Mouse (Mus musculus) neural tube, embryonic 11.5 days (tissue): ENCODE results near the gene Npdc1. TPM values are rescaled to one million over a fixed set of nuclear protein-coding genes. Genes with fewer than 3 reads are reported as not detected.

Source experiments
- ATAC-seq: fragments of 200-750 bp; cut with Nextera tagmentation; 2 replicates; pipeline ENCODE4 v1.8.0; 2017; ENCODE audit warnings: moderate number of reproducible peaks, mild to moderate bottlenecking, moderate TSS enrichment, moderate library complexity; ENCODE audit not compliant: insufficient read depth, low FRiP score, low TSS enrichment
- DNase-seq: peaks from one replicate; pipeline ENCODE4 v3.0.0-alpha.2; 2015; ENCODE audit warnings: low spot score
- H3K27ac ChIP-seq: fragments of 300-500 bp; sonication (generic); 2 replicates; pipeline ENCODE4 v1.5.1; 2014; ENCODE audit warnings: low read depth, mild to moderate bottlenecking, low read length
- H3K27me3 ChIP-seq: fragments of 300-500 bp; sonication (generic); 2 replicates; pipeline ENCODE4 v1.6.1; 2014; ENCODE audit warnings: mild to moderate bottlenecking, low read length, mixed read lengths; ENCODE audit not compliant: control insufficient read depth, insufficient read depth
- H3K36me3 ChIP-seq: fragments of 300-500 bp; sonication (generic); 2 replicates; pipeline ENCODE4 v1.6.1; 2014; ENCODE audit warnings: mild to moderate bottlenecking, low read length, moderate library complexity, mixed read lengths; ENCODE audit not compliant: control insufficient read depth, insufficient read depth
- H3K4me1 ChIP-seq: fragments of 300-500 bp; sonication (generic); 2 replicates; pipeline ENCODE4 v1.6.1; 2014; ENCODE audit warnings: low read length, mixed read lengths; ENCODE audit not compliant: control insufficient read depth, insufficient read depth
- H3K4me2 ChIP-seq: fragments of 300-500 bp; sonication (generic); 2 replicates; pipeline ENCODE4 v1.6.1; 2014; ENCODE audit warnings: low read depth, mild to moderate bottlenecking, moderate library complexity
- H3K4me3 ChIP-seq: fragments of 300-500 bp; sonication (generic); 2 replicates; pipeline ENCODE4 v1.5.1; 2014; ENCODE audit warnings: low read depth, low read length
- H3K9ac ChIP-seq: fragments of 300-500 bp; sonication (generic); 2 replicates; pipeline ENCODE4 v1.6.1; 2014; ENCODE audit warnings: mild to moderate bottlenecking, low read length
- H3K9me3 ChIP-seq: fragments of 300-500 bp; sonication (generic); 2 replicates; pipeline ENCODE4 v1.6.1; 2016; ENCODE audit warnings: low read length; ENCODE audit not compliant: control insufficient read depth
- WGBS: fragments of 180-500 bp; shearing (Covaris S2); extraction: QIAGEN DNeasy Blood & Tissue Kit; methylation state at CpG from one replicate; pipeline ENCODE4 v1.1.7; 2014; 5-methylcytosine and 5-hydroxymethylcytosine counted together
- polyA plus RNA-seq: library from polyadenylated mRNA; unstranded; fragments of >200 nt; fragmentation: Nextera tagmentation; extraction: Ambion mirVana; gene quantifications from 2 replicates; pipeline ENCODE4 v1.2.1, GENCODE M21; 2014

The Npdc1 gene
- polyA plus RNA-seq, 1 experiment from 2014 or later: 133 TPM

GRCm38 (mm10) chr2:25384492-25384891 lies 14.7 kb upstream of the Npdc1 start:
- H3K9ac ChIP-seq: no peak overlapping the region
- no peak overlapping the region for H3K4me3 ChIP-seq
- no peaks in the 10 kb centered on the region for H3K36me3 ChIP-seq
- no peak overlapping the region for H3K27ac ChIP-seq
- H3K27me3 ChIP-seq: no peaks in the 10 kb centered on the region
- H3K9me3 ChIP-seq: no peaks in the 10 kb centered on the region
- H3K4me1 ChIP-seq: no peaks in the 10 kb centered on the region
- no peak for DNase-seq
- ATAC-seq: no peak
- WGBS: 76% methylated on average over 5 of the region's 5 CpGs
- no peak overlapping the region for H3K4me2 ChIP-seq

DNA sequence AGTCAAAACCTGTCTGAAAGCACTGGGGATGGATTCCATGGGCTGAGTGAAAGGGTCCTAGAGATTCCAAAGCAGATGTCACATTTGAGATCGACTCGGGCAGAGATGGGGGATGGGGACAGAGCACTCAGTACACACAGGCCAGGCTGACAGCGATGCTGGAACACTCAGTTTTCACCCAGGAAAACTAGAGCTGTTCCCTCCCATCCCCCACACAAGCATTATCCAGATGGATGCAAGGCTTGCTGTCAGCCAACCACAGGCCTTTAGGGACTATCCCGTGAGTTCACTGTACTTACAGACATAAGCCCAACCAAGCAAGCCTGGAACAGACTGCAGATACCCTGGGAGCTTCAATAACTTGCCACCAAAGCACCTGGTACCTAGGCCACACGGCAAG lies 7.9 kb upstream of the Npdc1 start:
- 80% methylated on average over 5 of the region's 5 CpGs for WGBS
- no peak overlapping the region for H3K27ac ChIP-seq
- no peak overlapping the region for H3K4me3 ChIP-seq
- no peak overlapping the region for H3K4me2 ChIP-seq
- H3K9me3 ChIP-seq: no peaks in the 10 kb centered on the region
- peaks cover 16% of the 10 kb centered on the region for H3K27me3 ChIP-seq
- H3K9ac ChIP-seq: no peak overlapping the region
- no peak for DNase-seq
- no peak for ATAC-seq
- H3K36me3 ChIP-seq: no peaks in the 10 kb centered on the region
- H3K4me1 ChIP-seq: no peaks in the 10 kb centered on the region

DNA sequence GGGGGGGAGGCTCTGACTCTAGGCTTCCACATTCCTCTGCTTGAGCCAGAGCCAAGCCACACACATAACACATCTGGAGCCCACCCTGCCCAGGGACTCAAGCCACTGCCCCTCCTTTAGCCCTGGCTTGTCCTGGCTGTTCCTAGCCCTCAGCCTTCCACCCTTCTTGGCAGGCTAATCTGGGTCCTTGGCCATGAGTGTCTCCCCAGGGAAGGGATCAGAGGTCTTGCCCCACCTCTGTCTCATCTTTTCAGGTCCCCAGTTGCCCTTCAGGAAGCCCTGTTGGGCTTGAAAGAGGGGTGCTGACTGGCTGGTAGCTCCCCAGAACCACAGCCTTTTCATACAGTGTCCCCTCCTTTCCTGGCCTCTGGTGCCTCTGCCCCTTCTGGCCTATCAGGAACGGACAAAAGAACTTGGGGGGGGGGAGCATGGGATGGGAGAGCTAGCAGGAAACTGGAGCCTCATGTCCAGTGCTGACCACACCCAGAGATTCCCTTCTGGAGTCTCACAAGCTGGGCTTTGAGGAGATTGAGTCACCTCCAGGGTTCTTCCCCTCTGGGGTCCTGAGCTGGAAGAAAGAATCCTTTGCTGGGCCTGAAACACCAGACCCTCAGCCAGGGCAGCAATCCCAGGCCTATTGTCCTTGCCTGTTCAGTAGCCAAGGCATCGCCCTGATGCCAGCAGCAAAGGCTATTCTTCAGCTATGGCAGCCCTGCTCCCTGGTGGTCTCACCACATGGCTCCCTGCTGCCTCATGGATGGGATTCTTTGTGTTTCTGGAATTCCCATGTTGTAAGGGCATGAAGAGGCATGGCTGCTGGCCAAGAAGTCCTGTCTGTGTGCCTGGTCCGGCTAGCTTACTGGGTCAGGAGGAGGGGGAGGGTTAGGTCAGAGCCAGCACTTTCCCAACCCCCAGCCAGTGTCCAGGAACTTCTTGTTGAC lies 4.6 kb upstream of the Npdc1 start:
- DNase-seq (no peak), ATAC-seq (no peak)
- Histone ChIP-seq H3K4me3 (no peak overlapping the region), H3K4me2 (no peak overlapping the region), H3K9me3 (no peaks in the 10 kb centered on the region), H3K27ac (no peak overlapping the region), H3K36me3 (no peaks in the 10 kb centered on the region), H3K27me3 (peaks cover 38% of the 10 kb centered on the region), H3K9ac (no peak overlapping the region), H3K4me1 (no peaks in the 10 kb centered on the region)
- 42% methylated on average over 3 of the region's 3 CpGs for WGBS

DNA sequence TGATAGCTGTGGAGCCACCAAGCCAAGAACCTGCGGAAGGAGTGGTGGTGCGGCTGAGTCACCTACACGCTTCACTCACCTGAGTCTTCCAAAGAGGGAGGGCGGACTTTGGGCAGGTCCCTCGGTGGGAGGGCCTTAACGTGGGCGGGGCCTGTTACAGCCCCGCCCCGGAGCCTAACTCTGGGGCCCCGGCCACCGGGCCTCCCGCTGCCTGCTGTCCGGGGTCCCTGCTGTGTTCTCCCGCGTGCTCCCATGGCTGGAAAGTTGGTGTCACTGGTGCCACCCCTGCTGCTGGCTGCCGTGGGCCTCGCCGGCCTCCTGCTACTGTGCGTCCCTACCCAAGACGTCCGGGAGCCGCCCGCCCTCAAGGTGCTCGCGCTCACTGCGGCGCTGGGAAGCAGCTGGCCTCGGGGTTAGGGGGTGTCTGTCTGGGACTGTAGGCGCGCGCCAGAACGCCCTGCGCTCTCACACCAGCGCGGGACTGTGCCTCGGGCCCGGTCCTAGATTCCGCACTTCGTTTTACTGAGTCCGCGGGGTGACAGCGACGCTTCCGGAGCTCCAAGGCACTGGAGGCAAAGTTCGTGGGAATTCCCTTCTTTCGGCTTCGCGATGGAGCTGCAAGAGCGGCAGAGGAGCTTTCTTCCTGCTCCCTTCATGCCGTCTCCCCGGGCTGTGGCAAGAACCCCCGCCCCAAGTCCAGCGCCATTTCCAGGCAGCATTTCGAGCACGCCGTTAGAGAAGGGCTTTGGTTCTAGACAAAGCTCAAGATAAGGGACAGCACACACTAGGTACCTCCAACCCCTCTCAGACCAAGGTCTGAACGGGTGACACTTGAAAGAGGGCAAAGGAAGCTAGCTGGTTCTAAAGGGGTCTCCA lies 3.2 kb upstream of the Npdc1 start, which contains the start of gene Entpd2:
Gene Entpd2, plus strand, starts transcription at position 154 of the 876 bp plus-strand sequence.
- H3K9me3 ChIP-seq: no peaks in the 10 kb centered on the region
- H3K36me3 ChIP-seq: no peaks in the 10 kb centered on the region
- peak; percentile 37 for DNase-seq
- H3K4me1 ChIP-seq: no peaks in the 10 kb centered on the region
- peak within 1 kb of the TSS; percentile 57 for H3K4me2 ChIP-seq
- no peak within 1 kb of the TSS for H3K27ac ChIP-seq
- under 1% methylated on average over 57 of the region's 57 CpGs for WGBS
- ATAC-seq: no peak
- peak within 1 kb of the TSS; percentile 23; the same call in 1 of the 2 replicates for H3K9ac ChIP-seq
- H3K4me3 ChIP-seq: peak within 1 kb of the TSS; percentile 33
- peaks cover 52% of the 10 kb centered on the region for H3K27me3 ChIP-seq

GRCm38 (mm10) chr2:25396597-25396983 lies 2.6 kb upstream of the Npdc1 start:
- Histone ChIP-seq H3K9me3 (no peaks in the 10 kb centered on the region), H3K27ac (no peak overlapping the region), H3K9ac (no peak overlapping the region), H3K4me2 (no peak overlapping the region), H3K36me3 (no peaks in the 10 kb centered on the region), H3K4me1 (no peaks in the 10 kb centered on the region), H3K27me3 (peaks cover 57% of the 10 kb centered on the region), H3K4me3 (no peak overlapping the region; the same call in 1 of the 2 replicates)
- WGBS: 39% methylated on average over 3 of the region's 3 CpGs
- ATAC-seq (no peak), DNase-seq (no peak)

DNA sequence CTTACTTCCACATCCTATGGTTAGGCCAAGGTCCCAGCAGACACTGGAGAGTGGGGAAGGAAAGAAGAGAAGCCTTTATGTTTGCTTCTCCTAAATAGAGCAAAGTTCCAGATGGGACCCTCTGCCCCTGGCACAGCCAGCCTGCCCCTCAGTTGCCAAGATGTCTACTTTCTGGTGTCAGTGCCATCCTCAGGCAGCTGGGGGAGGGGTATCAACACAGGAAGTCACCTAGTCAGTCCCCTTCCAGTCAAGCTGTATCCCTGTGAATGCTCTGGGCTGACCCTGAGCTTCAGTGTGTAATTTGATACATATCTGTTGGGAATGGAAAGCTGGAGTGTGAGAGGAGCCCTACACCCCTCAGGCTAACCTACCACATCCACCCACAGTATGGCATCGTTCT lies 2.1 kb upstream of the Npdc1 start:
- ATAC-seq (no peak), DNase-seq (no peak)
- H3K4me3 ChIP-seq: no peak overlapping the region
- 62% methylated on average over 1 of the region's 1 CpGs for WGBS
- no peak overlapping the region for H3K27ac ChIP-seq
- H3K4me1 ChIP-seq: no peaks in the 10 kb centered on the region
- no peaks in the 10 kb centered on the region for H3K9me3 ChIP-seq
- H3K4me2 ChIP-seq: no peak overlapping the region
- peaks cover 57% of the 10 kb centered on the region for H3K27me3 ChIP-seq
- H3K36me3 ChIP-seq: no peaks in the 10 kb centered on the region
- no peak overlapping the region for H3K9ac ChIP-seq

GRCm38 (mm10) chr2:25398065-25398464 lies 1.1 kb upstream of the Npdc1 start:
- 91% methylated on average over 7 of the region's 7 CpGs for WGBS
- Histone ChIP-seq H3K9me3 (no peaks in the 10 kb centered on the region), H3K27ac (no peak overlapping the region), H3K4me1 (0 out of 2 replicates have a peak, but pooled peaks cover 2% of the 10 kb centered on the region), H3K27me3 (peaks cover 57% of the 10 kb centered on the region), H3K4me3 (no peak overlapping the region), H3K9ac (no peak overlapping the region), H3K36me3 (no peaks in the 10 kb centered on the region), H3K4me2 (no peak overlapping the region)
- ATAC-seq: no peak
- no peak for DNase-seq

- no peak overlapping the region for H3K4me3 ChIP-seq
- no peak overlapping the region for H3K27ac ChIP-seq
- H3K36me3 ChIP-seq: no peaks in the 10 kb centered on the region
- H3K4me2 ChIP-seq: no peak overlapping the region
- ATAC-seq: no peak
- peaks cover 50% of the 10 kb centered on the region for H3K27me3 ChIP-seq
- H3K9ac ChIP-seq: no peak overlapping the region
- H3K9me3 ChIP-seq: no peaks in the 10 kb centered on the region
- DNase-seq: no peak
- 24% methylated on average over 16 of the region's 16 CpGs for WGBS
- peaks cover 2% of the 10 kb centered on the region; the same call in 1 of the 2 replicates for H3K4me1 ChIP-seq
Measured at GRCm38 (mm10) chr2:25400291-25400690, 1.1 kb downstream of the Npdc1 start.
